Mouse (Mus musculus): ENCODE measurements around the gene Zfp287. TPM values are rescaled to one million over a fixed set of nuclear protein-coding genes. Genes with fewer than 3 reads are reported as not detected.
A peak's percentile ranks its signal among the peaks of the same experiment; 100 is the strongest.

Zfp287 gene
- 22.5 and 26.3 TPM in 2 replicates for polyA plus RNA-seq (2015; fragmentation: Nextera tagmentation; extraction: Ambion mirVana)

- H3K4me3 ChIP-seq (ENCODE audit: low read depth, low read length) = peak within 1 kb of the TSS; percentile 58
- no peaks in the 10 kb centered on the region for H3K9me3 ChIP-seq (replicated peaks; ENCODE audit: control insufficient read depth, low read length, poor library complexity, severe bottlenecking)
- under 1% methylated on average over 48 of the region's 48 CpGs for WGBS
- peaks cover 13% of the 10 kb centered on the region for H3K36me3 ChIP-seq (ENCODE audit: control insufficient read depth, insufficient read depth, low read length)
- H3K9ac ChIP-seq (ENCODE audit: low read depth, low read length) = peak within 1 kb of the TSS; percentile 78
- ATAC-seq = peak; percentile 99
- H3K27ac ChIP-seq (ENCODE audit: low read length) = peak within 1 kb of the TSS; percentile 93
- no peaks in the 10 kb centered on the region for H3K27me3 ChIP-seq (ENCODE audit: control insufficient read depth, insufficient read depth, low read depth, low read length)
- H3K4me1 ChIP-seq (ENCODE audit: control insufficient read depth, insufficient read depth, low read length) = peaks cover 15% of the 10 kb centered on the region
- peak within 1 kb of the TSS; percentile 69 for H3K4me2 ChIP-seq (ENCODE audit: low read length)
These were observed at the start of gene Zfp287 for GRCm38 (mm10) chr11:62731311-62732021. Zfp287 (minus strand) TSS chr11:62731905.

DNA sequence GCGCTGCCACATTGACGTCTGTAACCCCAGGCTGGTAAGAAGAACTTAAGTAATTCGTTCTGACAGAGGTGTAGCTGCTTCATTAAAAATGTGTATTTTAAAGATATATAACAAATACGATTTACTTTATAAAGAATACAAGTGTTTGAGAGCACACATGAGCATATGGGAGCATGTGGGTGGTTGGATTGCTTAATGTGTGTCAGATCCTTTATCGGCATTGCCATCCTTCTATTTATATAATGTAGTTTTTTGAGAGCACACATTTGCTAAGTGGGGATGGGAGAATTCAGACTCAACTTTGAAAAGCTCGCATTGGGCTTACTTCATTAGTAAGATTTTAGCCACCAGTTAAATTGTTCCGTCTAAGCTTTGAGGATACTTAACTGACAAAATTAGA lies 44.8 kb upstream of the Zfp287 start:
- no peaks in the 10 kb centered on the region for H3K4me1 ChIP-seq (ENCODE audit: control insufficient read depth, insufficient read depth, low read length)
- H3K9me3 ChIP-seq (replicated peaks; ENCODE audit: control insufficient read depth, low read length, poor library complexity, severe bottlenecking) = peaks cover 50% of the 10 kb centered on the region
- no peak overlapping the region for H3K9ac ChIP-seq (ENCODE audit: low read depth, low read length)
- 95% methylated on average over 7 of the region's 7 CpGs for WGBS
- H3K27me3 ChIP-seq (ENCODE audit: control insufficient read depth, insufficient read depth, low read depth, low read length) = no peaks in the 10 kb centered on the region
- H3K4me3 ChIP-seq (ENCODE audit: low read depth, low read length) = no peak overlapping the region
- peaks cover 46% of the 10 kb centered on the region for H3K36me3 ChIP-seq (ENCODE audit: control insufficient read depth, insufficient read depth, low read length)
- no peak for ATAC-seq
- no peak overlapping the region for H3K4me2 ChIP-seq (ENCODE audit: low read length)
- H3K27ac ChIP-seq (ENCODE audit: low read length) = no peak overlapping the region

DNA sequence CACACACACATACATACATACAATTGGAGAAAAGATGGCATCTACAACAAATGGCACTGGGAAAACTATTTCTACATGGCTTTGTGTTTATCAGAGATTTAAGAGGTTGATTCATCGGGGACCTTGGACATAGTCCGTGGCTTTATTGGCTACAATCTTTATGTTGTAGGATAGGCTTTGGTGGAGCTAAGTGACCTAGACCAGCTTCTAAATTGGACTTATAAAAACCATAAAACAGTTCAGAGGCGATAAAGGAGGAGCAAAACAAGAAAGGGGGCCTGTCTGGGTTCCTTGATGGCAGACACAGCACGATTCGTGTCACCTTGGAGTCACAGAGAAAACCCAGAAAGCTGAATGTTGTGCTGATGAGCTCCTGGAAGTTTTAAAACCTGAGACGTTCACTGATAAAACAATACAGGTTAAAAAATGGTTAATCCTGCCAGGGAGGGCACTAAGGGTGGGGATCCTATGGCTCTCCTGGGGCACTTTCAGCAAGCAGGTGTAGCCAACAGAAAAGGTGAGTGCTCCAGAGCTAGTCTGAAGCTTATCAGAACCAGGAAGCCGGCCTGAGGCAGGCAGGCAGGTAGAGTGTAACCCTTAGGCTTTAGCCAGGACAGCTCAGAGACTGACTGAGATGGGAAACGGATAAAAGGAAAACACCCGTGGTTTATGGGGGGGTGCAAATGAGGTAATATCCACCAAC lies 29.2 kb upstream of the Zfp287 start:
- Histone ChIP-seq H3K4me1 (ENCODE audit: control insufficient read depth, insufficient read depth, low read length) (no peaks in the 10 kb centered on the region), H3K27me3 (ENCODE audit: control insufficient read depth, insufficient read depth, low read depth, low read length) (no peaks in the 10 kb centered on the region), H3K9ac (ENCODE audit: low read depth, low read length) (no peak overlapping the region), H3K4me2 (ENCODE audit: low read length) (no peak overlapping the region), H3K4me3 (ENCODE audit: low read depth, low read length) (no peak overlapping the region), H3K36me3 (ENCODE audit: control insufficient read depth, insufficient read depth, low read length) (no peaks in the 10 kb centered on the region), H3K9me3 (replicated peaks; ENCODE audit: control insufficient read depth, low read length, poor library complexity, severe bottlenecking) (no peaks in the 10 kb centered on the region), H3K27ac (ENCODE audit: low read length) (no peak overlapping the region)
- ATAC-seq = no peak
- WGBS = 76% methylated on average over 9 of the region's 9 CpGs

DNA sequence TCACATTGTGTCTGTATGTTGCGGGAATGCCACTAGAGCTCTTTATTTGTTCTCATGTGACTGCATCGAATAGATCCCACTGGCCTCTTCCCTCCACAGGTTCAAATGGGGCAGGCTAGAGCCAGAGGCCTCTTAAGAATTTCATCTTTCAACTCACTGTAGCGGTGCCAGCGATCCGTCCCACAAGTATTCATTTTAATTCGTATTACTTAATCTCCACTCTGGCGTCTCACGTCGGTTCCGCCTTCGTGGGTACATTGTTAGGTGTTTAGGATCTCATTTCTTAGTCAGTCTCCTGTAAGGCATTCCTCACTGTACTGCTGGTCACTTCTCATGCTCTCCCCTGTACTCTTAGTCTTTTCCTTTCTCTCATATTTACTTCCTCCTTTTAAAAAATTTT lies 26.8 kb upstream of the Zfp287 start:
- no peak overlapping the region for H3K27ac ChIP-seq (ENCODE audit: low read length)
- H3K9ac ChIP-seq (ENCODE audit: low read depth, low read length) = no peak overlapping the region
- no peaks in the 10 kb centered on the region for H3K36me3 ChIP-seq (ENCODE audit: control insufficient read depth, insufficient read depth, low read length)
- no peak overlapping the region for H3K4me3 ChIP-seq (ENCODE audit: low read depth, low read length)
- H3K9me3 ChIP-seq (replicated peaks; ENCODE audit: control insufficient read depth, low read length, poor library complexity, severe bottlenecking) = no peaks in the 10 kb centered on the region
- H3K4me1 ChIP-seq (ENCODE audit: control insufficient read depth, insufficient read depth, low read length) = no peaks in the 10 kb centered on the region
- ATAC-seq = no peak
- H3K27me3 ChIP-seq (ENCODE audit: control insufficient read depth, insufficient read depth, low read depth, low read length) = no peaks in the 10 kb centered on the region
- 70% methylated on average over 11 of the region's 11 CpGs for whole genome bisulfite sequencing
- no peak overlapping the region for H3K4me2 ChIP-seq (ENCODE audit: low read length)

- Histone ChIP-seq H3K9me3 (replicated peaks; ENCODE audit: control insufficient read depth, low read length, poor library complexity, severe bottlenecking) (no peaks in the 10 kb centered on the region), H3K4me3 (ENCODE audit: low read depth, low read length) (no peak overlapping the region), H3K4me2 (ENCODE audit: low read length) (no peak overlapping the region), H3K27ac (ENCODE audit: low read length) (no peak overlapping the region), H3K27me3 (ENCODE audit: control insufficient read depth, insufficient read depth, low read depth, low read length) (no peaks in the 10 kb centered on the region), H3K9ac (ENCODE audit: low read depth, low read length) (no peak overlapping the region), H3K4me1 (ENCODE audit: control insufficient read depth, insufficient read depth, low read length) (no peaks in the 10 kb centered on the region), H3K36me3 (ENCODE audit: control insufficient read depth, insufficient read depth, low read length) (no peaks in the 10 kb centered on the region)
- WGBS = 82% methylated on average over 6 of the region's 6 CpGs
- no peak for ATAC-seq
These were observed 26.2 kb upstream of the Zfp287 start for GRCm38 (mm10) chr11:62757906-62758305.

GRCm38 (mm10) chr11:62757143-62757507 lies 25.4 kb upstream of the Zfp287 start:
- Histone ChIP-seq H3K27me3 (ENCODE audit: control insufficient read depth, insufficient read depth, low read depth, low read length) (no peaks in the 10 kb centered on the region), H3K36me3 (ENCODE audit: control insufficient read depth, insufficient read depth, low read length) (no peaks in the 10 kb centered on the region), H3K4me1 (ENCODE audit: control insufficient read depth, insufficient read depth, low read length) (no peaks in the 10 kb centered on the region), H3K27ac (ENCODE audit: low read length) (no peak overlapping the region), H3K4me2 (ENCODE audit: low read length) (peak overlapping the region; percentile 65), H3K4me3 (ENCODE audit: low read depth, low read length) (peak overlapping the region; percentile 40), H3K9ac (ENCODE audit: low read depth, low read length) (peak overlapping the region; percentile 62), H3K9me3 (replicated peaks; ENCODE audit: control insufficient read depth, low read length, poor library complexity, severe bottlenecking) (no peaks in the 10 kb centered on the region)
- WGBS = 6% methylated on average over 7 of the region's 7 CpGs
- ATAC-seq = peak; percentile 57; the same call in 1 of the 2 replicates

DNA sequence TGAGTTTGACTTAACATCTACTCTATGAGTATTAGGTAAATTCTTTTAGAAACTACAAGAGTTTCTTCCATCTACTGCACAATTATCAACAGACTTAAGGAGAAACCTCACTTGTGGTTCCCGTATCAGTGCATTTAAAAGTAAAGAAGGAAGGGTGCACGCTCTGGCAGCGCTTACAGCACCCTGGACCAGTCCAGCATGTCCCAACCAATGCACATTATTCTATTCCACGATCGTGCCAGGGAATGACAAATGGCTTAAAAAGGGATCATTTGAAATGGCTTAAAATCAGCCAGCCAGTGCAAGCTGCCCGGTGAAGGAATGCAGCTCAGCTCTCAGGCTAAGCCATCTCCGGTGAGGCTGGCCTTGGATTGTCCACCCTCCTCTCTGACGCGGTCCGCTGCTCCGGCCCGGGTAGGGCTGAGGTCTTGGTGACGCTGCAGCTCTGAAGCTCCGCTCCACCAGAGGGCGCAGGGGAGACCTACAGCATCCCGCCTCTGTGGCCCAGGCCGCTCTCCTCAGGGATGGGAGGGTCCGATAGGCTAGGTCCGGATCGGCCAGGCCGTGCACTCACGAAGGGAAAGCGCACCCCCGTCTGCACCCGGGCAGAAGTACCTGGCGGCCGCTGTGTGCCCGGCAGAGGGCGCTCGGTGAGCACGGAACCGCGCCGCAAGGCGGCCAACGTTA lies 24.9 kb upstream of the Zfp287 start:
- Histone ChIP-seq H3K4me3 (ENCODE audit: low read depth, low read length) (peak overlapping the region; percentile 40), H3K27ac (ENCODE audit: low read length) (peak overlapping the region; percentile 15; the same call in 1 of the 2 replicates), H3K36me3 (ENCODE audit: control insufficient read depth, insufficient read depth, low read length) (no peaks in the 10 kb centered on the region), H3K27me3 (ENCODE audit: control insufficient read depth, insufficient read depth, low read depth, low read length) (no peaks in the 10 kb centered on the region), H3K4me2 (ENCODE audit: low read length) (peak overlapping the region; percentile 65), H3K9me3 (replicated peaks; ENCODE audit: control insufficient read depth, low read length, poor library complexity, severe bottlenecking) (no peaks in the 10 kb centered on the region), H3K4me1 (ENCODE audit: control insufficient read depth, insufficient read depth, low read length) (no peaks in the 10 kb centered on the region), H3K9ac (ENCODE audit: low read depth, low read length) (peak overlapping the region; percentile 62)
- 6% methylated on average over 36 of the region's 36 CpGs for WGBS
- peak; percentile 97 for ATAC-seq

DNA sequence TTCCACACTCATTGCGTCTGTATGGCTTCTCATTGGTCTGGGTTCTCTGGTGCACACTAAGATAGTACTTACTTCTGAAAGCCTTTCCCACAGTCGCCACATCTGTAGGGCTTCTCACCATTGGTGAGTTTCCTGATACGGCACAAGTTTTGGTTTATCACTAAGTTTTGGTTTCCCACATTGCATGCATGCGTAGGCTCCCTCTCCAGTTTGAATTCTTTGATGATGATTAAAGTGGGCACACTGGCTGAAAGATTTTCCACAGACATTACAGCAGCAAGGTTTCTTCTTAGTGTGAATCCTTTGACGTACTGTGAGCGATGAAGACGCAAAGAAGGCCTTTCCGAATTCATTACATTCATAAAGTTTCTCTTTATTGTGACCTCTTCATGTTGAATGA lies 21.1 kb upstream of the Zfp287 start, which contains the start of gene Gm10428:
Gene Gm10428 (plus strand): TSS at position 321 of the 400 bp plus-strand sequence.
- no peaks in the 10 kb centered on the region for H3K27me3 ChIP-seq (ENCODE audit: control insufficient read depth, insufficient read depth, low read depth, low read length)
- no peaks in the 10 kb centered on the region for H3K36me3 ChIP-seq (ENCODE audit: control insufficient read depth, insufficient read depth, low read length)
- no peaks in the 10 kb centered on the region for H3K9me3 ChIP-seq (replicated peaks; ENCODE audit: control insufficient read depth, low read length, poor library complexity, severe bottlenecking)
- no peaks in the 10 kb centered on the region for H3K4me1 ChIP-seq (ENCODE audit: control insufficient read depth, insufficient read depth, low read length)
- H3K27ac ChIP-seq (ENCODE audit: low read length) = no peak within 1 kb of the TSS
- ATAC-seq = no peak
- H3K4me2 ChIP-seq (ENCODE audit: low read length) = no peak within 1 kb of the TSS
- H3K4me3 ChIP-seq (ENCODE audit: low read depth, low read length) = no peak within 1 kb of the TSS
- 89% methylated on average over 8 of the region's 8 CpGs for WGBS
- H3K9ac ChIP-seq (ENCODE audit: low read depth, low read length) = no peak within 1 kb of the TSS

- H3K4me1 ChIP-seq (ENCODE audit: control insufficient read depth, insufficient read depth, low read length) = no peaks in the 10 kb centered on the region
- H3K36me3 ChIP-seq (ENCODE audit: control insufficient read depth, insufficient read depth, low read length) = no peaks in the 10 kb centered on the region
- no peaks in the 10 kb centered on the region for H3K27me3 ChIP-seq (ENCODE audit: control insufficient read depth, insufficient read depth, low read depth, low read length)
- no peak overlapping the region for H3K4me3 ChIP-seq (ENCODE audit: low read depth, low read length)
- H3K9ac ChIP-seq (ENCODE audit: low read depth, low read length) = no peak overlapping the region
- ATAC-seq = no peak
- 77% methylated on average over 11 of the region's 11 CpGs for WGBS
- no peak overlapping the region for H3K4me2 ChIP-seq (ENCODE audit: low read length)
- H3K27ac ChIP-seq (ENCODE audit: low read length) = no peak overlapping the region
- H3K9me3 ChIP-seq (replicated peaks; ENCODE audit: control insufficient read depth, low read length, poor library complexity, severe bottlenecking) = no peaks in the 10 kb centered on the region
These were observed 20.5 kb upstream of the Zfp287 start for GRCm38 (mm10) chr11:62752191-62752590.

Data from midbrain, embryonic 16.5 days (tissue).